Mouse (Mus musculus) lung, embryonic 16.5 days (tissue): Measurements from ENCODE around the gene Acsl3. TPM values are rescaled to one million over a fixed set of nuclear protein-coding genes. Genes with fewer than 3 reads are reported as not detected.

Experiments used
- ATAC-seq: fragments of 200-750 bp; cut with Nextera tagmentation; 2 replicates; pipeline ENCODE4 v1.8.0; 2017; ENCODE audit warnings: low read depth, mild to moderate bottlenecking, moderate library complexity
- H3K27ac ChIP-seq: fragments of 300-500 bp; sonication (generic); 2 replicates; pipeline ENCODE4 v1.5.1; 2014; ENCODE audit warnings: mild to moderate bottlenecking, control low read depth, low read length
- H3K27me3 ChIP-seq: fragments of 300-500 bp; sonication (generic); 2 replicates; pipeline ENCODE4 v1.6.1; 2014; ENCODE audit warnings: low read depth, low read length, mixed read lengths; ENCODE audit not compliant: control insufficient read depth, insufficient read depth
- H3K36me3 ChIP-seq: fragments of 300-500 bp; sonication (generic); 2 replicates; pipeline ENCODE4 v1.6.1; 2014; ENCODE audit warnings: low read length; ENCODE audit not compliant: control insufficient read depth, insufficient read depth
- H3K4me1 ChIP-seq: fragments of 300-500 bp; sonication (generic); replicated peaks from 2 replicates; pipeline ENCODE4 v1.6.1; 2014; ENCODE audit warnings: low read length, mixed read lengths; ENCODE audit not compliant: control insufficient read depth, insufficient read depth
- H3K4me2 ChIP-seq: fragments of 300-500 bp; sonication (generic); 2 replicates; pipeline ENCODE4 v1.6.1; 2014; ENCODE audit warnings: low read depth, low read length, control low read depth
- H3K4me3 ChIP-seq: fragments of 300-500 bp; sonication (generic); 2 replicates; pipeline ENCODE4 v1.5.1; 2014; ENCODE audit warnings: mild to moderate bottlenecking, low read length, control low read depth
- H3K9ac ChIP-seq: fragments of 300-500 bp; sonication (generic); 2 replicates; pipeline ENCODE4 v1.6.1; 2014; ENCODE audit warnings: low read length, control low read depth
- H3K9me3 ChIP-seq: fragments of 300-500 bp; sonication (generic); 2 replicates; pipeline ENCODE4 v1.6.1; 2016; ENCODE audit warnings: low read length; ENCODE audit not compliant: control insufficient read depth
- WGBS: fragments of 180-500 bp; shearing (Covaris S2); extraction: QIAGEN DNeasy Blood & Tissue Kit; methylation state at CpG from one replicate; pipeline ENCODE4 v1.1.7; 2014; 5-methylcytosine and 5-hydroxymethylcytosine counted together
- polyA plus RNA-seq: library from polyadenylated mRNA; unstranded; fragments of >200 nt; fragmentation: Nextera tagmentation; extraction: Ambion mirVana; gene quantifications from 2 replicates; pipeline ENCODE4 v1.2.1, GENCODE M21; 2015

Acsl3 gene
- polyA plus RNA-seq, 1 experiment from 2014 or later = 40.7 TPM

- no peak overlapping the region for H3K4me2 ChIP-seq
- H3K4me3 ChIP-seq = no peak overlapping the region
- H3K27me3 ChIP-seq = no peaks in the 10 kb centered on the region
- H3K9me3 ChIP-seq = no peaks in the 10 kb centered on the region
- H3K9ac ChIP-seq = no peak overlapping the region
- H3K4me1 ChIP-seq = no peaks in the 10 kb centered on the region
- no peak for ATAC-seq
- no peaks in the 10 kb centered on the region for H3K36me3 ChIP-seq
- H3K27ac ChIP-seq = no peak overlapping the region
- WGBS = 80% methylated on average over 9 of the region's 9 CpGs
These were observed 72.6 kb downstream of the Acsl3 start for GRCm38 (mm10) chr1:78730114-78730720.

- Histone ChIP-seq H3K4me1 (no peaks in the 10 kb centered on the region), H3K36me3 (no peaks in the 10 kb centered on the region), H3K4me3 (no peak overlapping the region), H3K4me2 (no peak overlapping the region), H3K9ac (no peak overlapping the region), H3K27ac (no peak overlapping the region), H3K27me3 (no peaks in the 10 kb centered on the region), H3K9me3 (no peaks in the 10 kb centered on the region)
- WGBS = 49% methylated on average over 9 of the region's 9 CpGs
- ATAC-seq = peak; percentile 79
These were observed 74.7 kb downstream of the Acsl3 start for GRCm38 (mm10) chr1:78732290-78732689.

GRCm38 (mm10) chr1:78734261-78735000 lies 76.8 kb downstream of the Acsl3 start:
- no peak for ATAC-seq
- no peak overlapping the region for H3K4me2 ChIP-seq
- no peaks in the 10 kb centered on the region for H3K36me3 ChIP-seq
- 51% methylated on average over 17 of the region's 17 CpGs for WGBS
- H3K27ac ChIP-seq = no peak overlapping the region
- H3K9me3 ChIP-seq = no peaks in the 10 kb centered on the region
- H3K9ac ChIP-seq = no peak overlapping the region
- H3K27me3 ChIP-seq = no peaks in the 10 kb centered on the region
- H3K4me3 ChIP-seq = no peak overlapping the region
- H3K4me1 ChIP-seq = no peaks in the 10 kb centered on the region

- H3K27me3 ChIP-seq = no peaks in the 10 kb centered on the region
- H3K9ac ChIP-seq = no peak overlapping the region
- no peaks in the 10 kb centered on the region for H3K36me3 ChIP-seq
- H3K27ac ChIP-seq = no peak overlapping the region
- no peak overlapping the region for H3K4me2 ChIP-seq
- WGBS = 42% methylated on average over 5 of the region's 5 CpGs
- H3K4me1 ChIP-seq = no peaks in the 10 kb centered on the region
- H3K9me3 ChIP-seq = no peaks in the 10 kb centered on the region
- H3K4me3 ChIP-seq = no peak overlapping the region
- no peak for ATAC-seq
These were observed 80.0 kb downstream of the Acsl3 start for GRCm38 (mm10) chr1:78737646-78738045.

- H3K4me3 ChIP-seq = no peak overlapping the region
- no peaks in the 10 kb centered on the region for H3K27me3 ChIP-seq
- H3K4me2 ChIP-seq = no peak overlapping the region
- H3K9ac ChIP-seq = no peak overlapping the region
- WGBS = 87% methylated on average over 11 of the region's 11 CpGs
- no peaks in the 10 kb centered on the region for H3K9me3 ChIP-seq
- no peaks in the 10 kb centered on the region for H3K36me3 ChIP-seq
- no peak overlapping the region for H3K27ac ChIP-seq
- ATAC-seq = 0 out of 2 replicates have a peak, but pooled peaks have one; percentile 7
- H3K4me1 ChIP-seq = peaks cover 7% of the 10 kb centered on the region; the same call in 1 of the 2 replicates
These were observed 83.1 kb downstream of the Acsl3 start for GRCm38 (mm10) chr1:78740676-78741075.

- 82% methylated on average over 12 of the region's 12 CpGs for WGBS
- no peak for ATAC-seq
- no peak overlapping the region for H3K27ac ChIP-seq
These were observed 84.6 kb downstream of the Acsl3 start for GRCm38 (mm10) chr1:78742198-78742597.

GRCm38 (mm10) chr1:78743318-78743717 lies 85.7 kb downstream of the Acsl3 start:
- WGBS = 86% methylated on average over 4 of the region's 4 CpGs
- no peak overlapping the region for H3K4me3 ChIP-seq
- no peak for ATAC-seq
- no peaks in the 10 kb centered on the region for H3K27me3 ChIP-seq
- H3K36me3 ChIP-seq = no peaks in the 10 kb centered on the region
- H3K9ac ChIP-seq = no peak overlapping the region
- no peak overlapping the region for H3K4me2 ChIP-seq
- H3K9me3 ChIP-seq = no peaks in the 10 kb centered on the region
- no peak overlapping the region for H3K27ac ChIP-seq
- peaks cover 8% of the 10 kb centered on the region; the same call in 1 of the 2 replicates for H3K4me1 ChIP-seq

More at GRCm38 (mm10) chr1:78742198-78742597, 84.6 kb downstream of the Acsl3 start:
- Histone ChIP-seq H3K4me1 (peaks cover 8% of the 10 kb centered on the region; the same call in 1 of the 2 replicates), H3K27me3 (no peaks in the 10 kb centered on the region), H3K36me3 (no peaks in the 10 kb centered on the region), H3K4me2 (no peak overlapping the region), H3K9me3 (no peaks in the 10 kb centered on the region), H3K4me3 (no peak overlapping the region), H3K9ac (no peak overlapping the region)

- peak; percentile 85 for ATAC-seq
- Histone ChIP-seq H3K27me3 (no peaks in the 10 kb centered on the region), H3K9ac (no peak overlapping the region), H3K36me3 (no peaks in the 10 kb centered on the region), H3K4me3 (no peak overlapping the region), H3K27ac (peak overlapping the region; percentile 50; the same call in 1 of the 2 replicates), H3K4me2 (no peak overlapping the region), H3K4me1 (peaks cover 8% of the 10 kb centered on the region; the same call in 1 of the 2 replicates), H3K9me3 (no peaks in the 10 kb centered on the region)
- WGBS = 17% methylated on average over 5 of the region's 5 CpGs
These were observed 87.7 kb downstream of the Acsl3 start for GRCm38 (mm10) chr1:78745230-78745777.
